Mouse (Mus musculus) kidney, embryonic 15.5 days (tissue): Measurements from ENCODE around the gene Ywhab. TPM values are rescaled to one million over a fixed set of nuclear protein-coding genes. Genes with fewer than 3 reads are reported as not detected.

ENCODE experiments used
- ATAC-seq: fragments of 200-750 bp; cut with Nextera tagmentation; replicated peaks from 2 replicates; pipeline ENCODE4 v1.8.0; 2017; ENCODE audit warnings: moderate TSS enrichment; ENCODE audit not compliant: low FRiP score
- H3K27ac ChIP-seq: fragments of 300-500 bp; sonication (generic); 2 replicates; pipeline ENCODE4 v1.5.1; 2015; ENCODE audit warnings: mild to moderate bottlenecking, inconsistent platforms
- H3K27me3 ChIP-seq: fragments of 300-500 bp; sonication (generic); 2 replicates; pipeline ENCODE4 v1.6.1; 2015; ENCODE audit warnings: inconsistent platforms
- H3K36me3 ChIP-seq: fragments of 300-500 bp; sonication (generic); 2 replicates; pipeline ENCODE4 v1.6.1; 2015; ENCODE audit warnings: inconsistent platforms
- H3K4me1 ChIP-seq: fragments of 300-500 bp; sonication (generic); 2 replicates; pipeline ENCODE4 v1.6.1; 2015; ENCODE audit warnings: inconsistent platforms
- H3K4me2 ChIP-seq: fragments of 300-500 bp; sonication (generic); 2 replicates; pipeline ENCODE4 v1.6.1; 2015; ENCODE audit warnings: moderate library complexity, mild to moderate bottlenecking, inconsistent platforms
- H3K4me3 ChIP-seq: fragments of 300-500 bp; sonication (generic); replicated peaks from 2 replicates; pipeline ENCODE4 v1.5.1; 2015; ENCODE audit warnings: mild to moderate bottlenecking, inconsistent platforms
- H3K9ac ChIP-seq: fragments of 300-500 bp; sonication (generic); 2 replicates; pipeline ENCODE4 v1.6.1; 2015; ENCODE audit warnings: mild to moderate bottlenecking, inconsistent platforms
- H3K9me3 ChIP-seq: fragments of 300-500 bp; sonication (generic); replicated peaks from 2 replicates; pipeline ENCODE4 v1.6.1; 2016; ENCODE audit warnings: inconsistent platforms
- WGBS: fragments of 180-500 bp; shearing (Covaris S2); methylation state at CpG from one replicate; pipeline ENCODE4 v1.1.7; 2015; ENCODE audit warnings: mixed read lengths; 5-methylcytosine and 5-hydroxymethylcytosine counted together
- polyA plus RNA-seq: library from polyadenylated mRNA; unstranded; fragments of >200 nt; fragmentation: Nextera tagmentation; extraction: Ambion mirVana; gene quantifications from 2 replicates; pipeline ENCODE4 v1.2.1, GENCODE M21; 2015

The Ywhab gene
- polyA plus RNA-seq, 1 experiment from 2014 or later: 307 TPM

GRCm38 (mm10) chr2:164010944-164011343 is 16.2 kb downstream of the Ywhab start:
- H3K36me3 ChIP-seq: peaks cover 52% of the 10 kb centered on the region
- no peaks in the 10 kb centered on the region for H3K27me3 ChIP-seq
- no peak overlapping the region for H3K4me2 ChIP-seq
- H3K4me3 ChIP-seq: no peak overlapping the region
- H3K9ac ChIP-seq: no peak overlapping the region
- no peak overlapping the region for H3K27ac ChIP-seq
- WGBS: 87% methylated on average over 3 of the region's 3 CpGs
- H3K4me1 ChIP-seq: peaks cover 14% of the 10 kb centered on the region
- no peaks in the 10 kb centered on the region for H3K9me3 ChIP-seq
- ATAC-seq: no peak

GRCm38 (mm10) chr2:164015304-164015703 is 20.5 kb downstream of the Ywhab start:
- H3K4me1 ChIP-seq: no peaks in the 10 kb centered on the region
- ATAC-seq: no peak
- 95% methylated on average over 16 of the region's 16 CpGs for WGBS
- H3K9ac ChIP-seq: no peak overlapping the region
- no peaks in the 10 kb centered on the region for H3K9me3 ChIP-seq
- no peaks in the 10 kb centered on the region for H3K27me3 ChIP-seq
- no peak overlapping the region for H3K4me2 ChIP-seq
- peaks cover 95% of the 10 kb centered on the region for H3K36me3 ChIP-seq
- no peak overlapping the region for H3K27ac ChIP-seq
- no peak overlapping the region for H3K4me3 ChIP-seq

GRCm38 (mm10) chr2:164018910-164019309 is 24.1 kb downstream of the Ywhab start:
- Histone ChIP-seq H3K9ac (no peak overlapping the region), H3K36me3 (peaks cover 63% of the 10 kb centered on the region), H3K27ac (no peak overlapping the region), H3K4me1 (no peaks in the 10 kb centered on the region), H3K4me2 (no peak overlapping the region), H3K27me3 (no peaks in the 10 kb centered on the region), H3K4me3 (no peak overlapping the region), H3K9me3 (no peaks in the 10 kb centered on the region)
- WGBS: 93% methylated on average over 3 of the region's 3 CpGs
- no peak for ATAC-seq

- 72% methylated on average over 4 of the region's 4 CpGs for WGBS
- no peak for ATAC-seq
- no peak overlapping the region for H3K9ac ChIP-seq
- no peaks in the 10 kb centered on the region for H3K4me1 ChIP-seq
- no peaks in the 10 kb centered on the region for H3K27me3 ChIP-seq
- H3K4me3 ChIP-seq: no peak overlapping the region
- H3K9me3 ChIP-seq: no peaks in the 10 kb centered on the region
- H3K4me2 ChIP-seq: no peak overlapping the region
- H3K27ac ChIP-seq: no peak overlapping the region
- peaks cover 53% of the 10 kb centered on the region for H3K36me3 ChIP-seq
Measured at GRCm38 (mm10) chr2:164019943-164020342, 25.2 kb downstream of the Ywhab start.

- H3K4me2 ChIP-seq: no peak overlapping the region
- H3K36me3 ChIP-seq: peaks cover 31% of the 10 kb centered on the region
- no peaks in the 10 kb centered on the region for H3K9me3 ChIP-seq
- no peaks in the 10 kb centered on the region for H3K4me1 ChIP-seq
- H3K9ac ChIP-seq: no peak overlapping the region
- no peak overlapping the region for H3K27ac ChIP-seq
- whole genome bisulfite sequencing: 50% methylated on average over 2 of the region's 2 CpGs
- no peaks in the 10 kb centered on the region for H3K27me3 ChIP-seq
- no peak for ATAC-seq
- no peak overlapping the region for H3K4me3 ChIP-seq
Measured at GRCm38 (mm10) chr2:164022104-164022503, 27.3 kb downstream of the Ywhab start.

GRCm38 (mm10) chr2:164025150-164025549 is 30.4 kb downstream of the Ywhab start, which contains the start of gene Pabpc1l:
TSS of gene Pabpc1l (plus strand) at chr2:164025450.
- Histone ChIP-seq H3K36me3 (0 out of 2 replicates have a peak, but pooled peaks cover under 1% of the 10 kb centered on the region), H3K27ac (no peak within 1 kb of the TSS), H3K4me1 (no peaks in the 10 kb centered on the region), H3K4me3 (no peak within 1 kb of the TSS), H3K9ac (no peak within 1 kb of the TSS), H3K27me3 (no peaks in the 10 kb centered on the region), H3K4me2 (no peak within 1 kb of the TSS), H3K9me3 (no peaks in the 10 kb centered on the region)
- ATAC-seq: no peak
- WGBS: 82% methylated on average over 16 of the region's 16 CpGs

GRCm38 (mm10) chr2:164031147-164031546 is 36.4 kb downstream of the Ywhab start:
- WGBS: 59% methylated on average over 10 of the region's 10 CpGs
- H3K4me1 ChIP-seq: no peaks in the 10 kb centered on the region
- no peak for ATAC-seq

GRCm38 (mm10) chr2:164032973-164033372 is 38.2 kb downstream of the Ywhab start:
- no peaks in the 10 kb centered on the region for H3K27me3 ChIP-seq
- WGBS: 91% methylated on average over 3 of the region's 3 CpGs

More at GRCm38 (mm10) chr2:164031147-164031546, 36.4 kb downstream of the Ywhab start:
- Histone ChIP-seq H3K9ac (no peak overlapping the region), H3K27ac (no peak overlapping the region), H3K36me3 (no peaks in the 10 kb centered on the region), H3K9me3 (no peaks in the 10 kb centered on the region; the same call in 1 of the 2 replicates), H3K27me3 (no peaks in the 10 kb centered on the region), H3K4me3 (no peak overlapping the region), H3K4me2 (no peak overlapping the region)

GRCm38 (mm10) chr2:164036520-164037019 is 41.8 kb downstream of the Ywhab start:
- Histone ChIP-seq H3K36me3 (no peaks in the 10 kb centered on the region), H3K9ac (no peak overlapping the region), H3K27ac (no peak overlapping the region), H3K9me3 (no peaks in the 10 kb centered on the region; the same call in 1 of the 2 replicates), H3K27me3 (no peaks in the 10 kb centered on the region), H3K4me3 (no peak overlapping the region), H3K4me1 (peaks cover 5% of the 10 kb centered on the region; the same call in 1 of the 2 replicates), H3K4me2 (no peak overlapping the region)
- 50% methylated on average over 10 of the region's 10 CpGs for WGBS
- ATAC-seq: peak; percentile 64

More at GRCm38 (mm10) chr2:164032973-164033372, 38.2 kb downstream of the Ywhab start:
- peaks cover 5% of the 10 kb centered on the region; the same call in 1 of the 2 replicates for H3K4me1 ChIP-seq
- no peak for ATAC-seq
- H3K27ac ChIP-seq: no peak overlapping the region
- no peak overlapping the region for H3K4me2 ChIP-seq
- H3K9me3 ChIP-seq: no peaks in the 10 kb centered on the region; the same call in 1 of the 2 replicates
- H3K36me3 ChIP-seq: no peaks in the 10 kb centered on the region
- H3K9ac ChIP-seq: no peak overlapping the region
- no peak overlapping the region for H3K4me3 ChIP-seq

GRCm38 (mm10) chr2:164038407-164039028 is 43.8 kb downstream of the Ywhab start:
- 0 out of 2 replicates have a peak, but pooled peaks have one; percentile 44 for ATAC-seq
- WGBS: 88% methylated on average over 1 of the region's 1 CpGs
- H3K9ac ChIP-seq: no peak overlapping the region
- H3K4me3 ChIP-seq: no peak overlapping the region
- no peak overlapping the region for H3K4me2 ChIP-seq
- H3K27ac ChIP-seq: no peak overlapping the region
- peaks cover 5% of the 10 kb centered on the region; the same call in 1 of the 2 replicates for H3K4me1 ChIP-seq
- H3K9me3 ChIP-seq: no peaks in the 10 kb centered on the region
- no peaks in the 10 kb centered on the region for H3K36me3 ChIP-seq
- H3K27me3 ChIP-seq: no peaks in the 10 kb centered on the region

- Histone ChIP-seq H3K9me3 (no peaks in the 10 kb centered on the region), H3K4me1 (peaks cover 5% of the 10 kb centered on the region; the same call in 1 of the 2 replicates), H3K4me2 (no peak overlapping the region), H3K27ac (no peak overlapping the region), H3K9ac (no peak overlapping the region), H3K27me3 (no peaks in the 10 kb centered on the region), H3K36me3 (no peaks in the 10 kb centered on the region), H3K4me3 (no peak overlapping the region)
- ATAC-seq: no peak
- 85% methylated on average over 6 of the region's 6 CpGs for WGBS
Measured at GRCm38 (mm10) chr2:164040949-164041348, 46.2 kb downstream of the Ywhab start.

- H3K27ac ChIP-seq: no peak overlapping the region
- H3K9me3 ChIP-seq: no peaks in the 10 kb centered on the region
- WGBS: 81% methylated on average over 2 of the region's 2 CpGs
- H3K36me3 ChIP-seq: no peaks in the 10 kb centered on the region
- H3K9ac ChIP-seq: no peak overlapping the region
- no peak overlapping the region for H3K4me3 ChIP-seq
- no peak overlapping the region for H3K4me2 ChIP-seq
- no peaks in the 10 kb centered on the region for H3K27me3 ChIP-seq
- no peak for ATAC-seq
- peaks cover 4% of the 10 kb centered on the region; the same call in 1 of the 2 replicates for H3K4me1 ChIP-seq
Measured at GRCm38 (mm10) chr2:164041523-164041922, 46.8 kb downstream of the Ywhab start.
